Mouse (Mus musculus) midbrain, embryonic 10.5 days (tissue): Measurements from ENCODE around the gene Psma4. TPM values are rescaled to one million over a fixed set of nuclear protein-coding genes. Genes with fewer than 3 reads are reported as not detected.

Source experiments
- polyA plus RNA-seq: library from polyadenylated mRNA; unstranded; fragments of >200 nt; fragmentation: Nextera tagmentation; extraction: Ambion mirVana; gene quantifications from 2 replicates; pipeline ENCODE4 v1.2.1, GENCODE M21; 2016

The Psma4 gene
- polyA plus RNA-seq, 1 experiment from 2014 or later, result 322 TPM

Other genes starting within 250 kb of the Psma4 start
- 168 and 188 TPM in 2 replicates for gene Wdr61, start 216.3 kb upstream of the Psma4 start, polyA plus RNA-seq
- 1,146 and 1,287 TPM in 2 replicates for gene Crabp1, start 186.0 kb upstream of the Psma4 start, polyA plus RNA-seq
- 42.1 and 45.2 TPM in 2 replicates for gene Ireb2, start 87.0 kb upstream of the Psma4 start, polyA plus RNA-seq
- gene Hykk, start 33.5 kb upstream of the Psma4 start, polyA plus RNA-seq, result 3.9 and 5.4 TPM in 2 replicates
- gene AY074887, start 208 bp downstream of the Psma4 start, polyA plus RNA-seq, result 0.97 and 1.3 TPM in 2 replicates
- 2.7 and 3.6 TPM in 2 replicates for gene Chrna5, start 30.1 kb downstream of the Psma4 start, polyA plus RNA-seq
- 8.2 and 8.8 TPM in 2 replicates for gene Chrna3, start 75.8 kb downstream of the Psma4 start, polyA plus RNA-seq
- 1.9 and 2.2 TPM in 2 replicates for gene Chrnb4, start 98.0 kb downstream of the Psma4 start, polyA plus RNA-seq
- gene Ube2q2, start 198.1 kb downstream of the Psma4 start, polyA plus RNA-seq, result 37.7 and 38.0 TPM in 2 replicates